In the genomic region with DNA sequence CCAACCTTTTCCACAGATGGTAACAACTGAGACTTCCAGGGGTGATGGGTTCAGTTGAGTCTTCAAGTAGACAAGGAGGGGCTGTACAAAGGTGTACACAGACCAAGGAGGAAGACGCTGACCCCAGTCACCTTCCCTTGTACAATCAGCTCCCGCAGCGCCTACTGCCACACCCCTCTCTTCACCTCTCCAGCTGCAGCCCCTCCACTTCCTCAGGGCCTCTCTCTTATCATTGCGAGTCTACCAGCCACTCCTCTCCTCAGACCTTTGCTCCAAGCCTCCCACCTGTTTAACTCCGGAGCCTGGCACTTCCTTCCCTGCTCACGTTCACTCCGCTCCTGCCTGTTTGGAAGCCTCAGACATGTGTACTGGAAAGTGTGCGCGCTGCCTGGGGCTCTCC, we compare ENCODE assay signal across 1 mouse cellular context.
TF ChIP-seq lines count a peak whose summit lies in the region.

A gene (plus strand): TSS at position 275 of the 400 bp plus-strand sequence.

TF ChIP-seq in CH12.LX, 34 proteins besides CTCF, POLR2A, EP300 and RAD21 (continued from another document):
- TF ChIP-seq ZNF384 (IDR thresholded peaks at IDR 0.05; ENCODE audit: low read depth, low read length) (no peak), NRF1 (IDR thresholded peaks at IDR 0.05; ENCODE audit: low read depth, low read length) (no peak), SIN3A (IDR thresholded peaks at IDR 0.05; ENCODE audit: low read length) (no peak; the same call in 1 of the 2 replicates), BHLHE40 (IDR thresholded peaks at IDR 0.05; ENCODE audit: low read depth, low read length) (no peak), MAZ (IDR thresholded peaks at IDR 0.05; ENCODE audit: low read depth, low read length) (no peak), MXI1 (IDR thresholded peaks at IDR 0.05; ENCODE audit: low read depth, low read length) (no peak), ZC3H11A (IDR thresholded peaks at IDR 0.05; ENCODE audit: low read depth, low read length) (no peak), PAX5 (IDR thresholded peaks at IDR 0.05; ENCODE audit: low read length) (no peak), E2F4 (IDR thresholded peaks at IDR 0.05; ENCODE audit: insufficient replicate concordance, low read depth, low read length) (no peak)
